Mouse (Mus musculus): ENCODE data around the gene Olfr767. TPM values are rescaled to one million over a fixed set of nuclear protein-coding genes. Genes with fewer than 3 reads are reported as not detected.
"Not testable (repeated sequence)": the region's sequence is repeated elsewhere in the genome, so short reads cannot be mapped to it uniquely, and the experiment has no call there.

The Olfr767 gene
- not detected in 2 replicates for polyA plus RNA-seq (2015; fragmentation: Nextera tagmentation; extraction: Ambion mirVana)

GRCm38 (mm10) chr10:129082810-129083209, at the start of gene Olfr767:
Gene Olfr767 (minus strand): TSS chr10:129082910.
- not testable (repeated sequence) for H3K4me3 ChIP-seq (ENCODE audit: low read length); H3K4me1 ChIP-seq (ENCODE audit: insufficient read depth, low read length); H3K36me3 ChIP-seq (ENCODE audit: insufficient read depth, low read length); H3K9me3 ChIP-seq (ENCODE audit: low read length); H3K9ac ChIP-seq (replicated peaks; ENCODE audit: low read length); H3K27ac ChIP-seq (ENCODE audit: low read length); ATAC-seq (ENCODE audit: low FRiP score, low TSS enrichment); H3K4me2 ChIP-seq (replicated peaks; ENCODE audit: low read depth, low read length); H3K27me3 ChIP-seq (ENCODE audit: insufficient read depth, low read length)

GRCm38 (mm10) chr10:129117761-129118160, 35.1 kb upstream of the Olfr767 start, which contains the start of gene Olfr769:
Gene Olfr769 (minus strand): TSS chr10:129117861.
- no peak for ATAC-seq (ENCODE audit: low FRiP score, low TSS enrichment)

GRCm38 (mm10) chr10:129115146-129115545, 32.4 kb upstream of the Olfr767 start:
- H3K4me2 ChIP-seq (replicated peaks; ENCODE audit: low read depth, low read length) = no peak overlapping the region

More at GRCm38 (mm10) chr10:129117761-129118160, 35.1 kb upstream of the Olfr767 start, which contains the start of gene Olfr769:
- Histone ChIP-seq H3K4me2 (replicated peaks; ENCODE audit: low read depth, low read length) (no peak within 1 kb of the TSS), H3K9ac (replicated peaks; ENCODE audit: low read length) (no peak within 1 kb of the TSS), H3K4me1 (ENCODE audit: insufficient read depth, low read length) (no peaks in the 10 kb centered on the region), H3K27ac (ENCODE audit: low read length) (no peak within 1 kb of the TSS), H3K27me3 (ENCODE audit: insufficient read depth, low read length) (no peaks in the 10 kb centered on the region), H3K36me3 (ENCODE audit: insufficient read depth, low read length) (no peaks in the 10 kb centered on the region), H3K4me3 (ENCODE audit: low read length) (no peak within 1 kb of the TSS), H3K9me3 (ENCODE audit: low read length) (no peaks in the 10 kb centered on the region)
- 79% methylated on average over 2 of the region's 2 CpGs for WGBS

GRCm38 (mm10) chr10:129101231-129101630, 18.5 kb upstream of the Olfr767 start:
- H3K27ac ChIP-seq (ENCODE audit: low read length) = no peak overlapping the region
- no peak for ATAC-seq (ENCODE audit: low FRiP score, low TSS enrichment)
- no peaks in the 10 kb centered on the region for H3K27me3 ChIP-seq (ENCODE audit: insufficient read depth, low read length)
- H3K36me3 ChIP-seq (ENCODE audit: insufficient read depth, low read length) = no peaks in the 10 kb centered on the region
- H3K4me3 ChIP-seq (ENCODE audit: low read length) = no peak overlapping the region
- WGBS = 47% methylated on average over 3 of the region's 3 CpGs
- H3K4me2 ChIP-seq (replicated peaks; ENCODE audit: low read depth, low read length) = no peak overlapping the region
- no peaks in the 10 kb centered on the region for H3K9me3 ChIP-seq (ENCODE audit: low read length)
- no peaks in the 10 kb centered on the region for H3K4me1 ChIP-seq (ENCODE audit: insufficient read depth, low read length)
- no peak overlapping the region for H3K9ac ChIP-seq (replicated peaks; ENCODE audit: low read length)

More at GRCm38 (mm10) chr10:129115146-129115545, 32.4 kb upstream of the Olfr767 start:
- no peaks in the 10 kb centered on the region for H3K9me3 ChIP-seq (ENCODE audit: low read length)
- H3K27ac ChIP-seq (ENCODE audit: low read length) = no peak overlapping the region
- H3K4me3 ChIP-seq (ENCODE audit: low read length) = no peak overlapping the region
- WGBS = 87% methylated on average over 3 of the region's 3 CpGs
- no peaks in the 10 kb centered on the region for H3K4me1 ChIP-seq (ENCODE audit: insufficient read depth, low read length)
- ATAC-seq (ENCODE audit: low FRiP score, low TSS enrichment) = no peak
- H3K27me3 ChIP-seq (ENCODE audit: insufficient read depth, low read length) = no peaks in the 10 kb centered on the region
- H3K9ac ChIP-seq (replicated peaks; ENCODE audit: low read length) = no peak overlapping the region
- H3K36me3 ChIP-seq (ENCODE audit: insufficient read depth, low read length) = no peaks in the 10 kb centered on the region

- no peaks in the 10 kb centered on the region for H3K36me3 ChIP-seq (ENCODE audit: insufficient read depth, low read length)
- H3K9ac ChIP-seq (replicated peaks; ENCODE audit: low read length) = no peak within 1 kb of the TSS
- no peak within 1 kb of the TSS for H3K4me3 ChIP-seq (ENCODE audit: low read length)
- H3K9me3 ChIP-seq (ENCODE audit: low read length) = no peaks in the 10 kb centered on the region
- ATAC-seq (ENCODE audit: low FRiP score, low TSS enrichment) = no peak
- H3K4me1 ChIP-seq (ENCODE audit: insufficient read depth, low read length) = no peaks in the 10 kb centered on the region
- no peaks in the 10 kb centered on the region for H3K27me3 ChIP-seq (ENCODE audit: insufficient read depth, low read length)
- no peak within 1 kb of the TSS for H3K27ac ChIP-seq (ENCODE audit: low read length)
- no peak within 1 kb of the TSS for H3K4me2 ChIP-seq (replicated peaks; ENCODE audit: low read depth, low read length)
- 75% methylated on average over 1 of the region's 1 CpGs for WGBS
These were observed 16.6 kb upstream of the Olfr767 start, which contains the start of gene Olfr768 for GRCm38 (mm10) chr10:129099275-129099674. Gene Olfr768 (minus strand): TSS chr10:129099375.

GRCm38 (mm10) chr10:129068877-129069276, 13.8 kb downstream of the Olfr767 start, which contains the start of gene Olfr766-ps1:
Gene Olfr766-ps1 (minus strand): TSS chr10:129068977.
- no peak for ATAC-seq (ENCODE audit: low FRiP score, low TSS enrichment)
- no peaks in the 10 kb centered on the region for H3K27me3 ChIP-seq (ENCODE audit: insufficient read depth, low read length)
- H3K4me2 ChIP-seq (replicated peaks; ENCODE audit: low read depth, low read length) = no peak within 1 kb of the TSS
- H3K27ac ChIP-seq (ENCODE audit: low read length) = no peak within 1 kb of the TSS
- H3K4me3 ChIP-seq (ENCODE audit: low read length) = no peak within 1 kb of the TSS
- H3K4me1 ChIP-seq (ENCODE audit: insufficient read depth, low read length) = no peaks in the 10 kb centered on the region
- H3K36me3 ChIP-seq (ENCODE audit: insufficient read depth, low read length) = no peaks in the 10 kb centered on the region
- H3K9ac ChIP-seq (replicated peaks; ENCODE audit: low read length) = no peak within 1 kb of the TSS
- H3K9me3 ChIP-seq (ENCODE audit: low read length) = no peaks in the 10 kb centered on the region
- 89% methylated on average over 2 of the region's 2 CpGs for WGBS

GRCm38 (mm10) chr10:129049898-129050297, 32.8 kb downstream of the Olfr767 start, which contains the start of gene Olfr765:
Gene Olfr765 (minus strand): TSS chr10:129049998.
- not testable (repeated sequence) for H3K27ac ChIP-seq (ENCODE audit: low read length); ATAC-seq (ENCODE audit: low FRiP score, low TSS enrichment); H3K9me3 ChIP-seq (ENCODE audit: low read length); H3K4me2 ChIP-seq (replicated peaks; ENCODE audit: low read depth, low read length); H3K9ac ChIP-seq (replicated peaks; ENCODE audit: low read length); H3K36me3 ChIP-seq (ENCODE audit: insufficient read depth, low read length); H3K4me3 ChIP-seq (ENCODE audit: low read length); H3K4me1 ChIP-seq (ENCODE audit: insufficient read depth, low read length); H3K27me3 ChIP-seq (ENCODE audit: insufficient read depth, low read length)

GRCm38 (mm10) chr10:129039796-129040195, 42.9 kb downstream of the Olfr767 start, which contains the start of gene Olfr764-ps1:
Gene Olfr764-ps1 (minus strand): TSS chr10:129039896.
- Histone ChIP-seq H3K9me3 (ENCODE audit: low read length) (no peaks in the 10 kb centered on the region), H3K4me3 (ENCODE audit: low read length) (no peak within 1 kb of the TSS), H3K9ac (replicated peaks; ENCODE audit: low read length) (no peak within 1 kb of the TSS), H3K4me1 (ENCODE audit: insufficient read depth, low read length) (no peaks in the 10 kb centered on the region), H3K36me3 (ENCODE audit: insufficient read depth, low read length) (no peaks in the 10 kb centered on the region), H3K27me3 (ENCODE audit: insufficient read depth, low read length) (no peaks in the 10 kb centered on the region), H3K4me2 (replicated peaks; ENCODE audit: low read depth, low read length) (no peak within 1 kb of the TSS), H3K27ac (ENCODE audit: low read length) (no peak within 1 kb of the TSS)
- WGBS = 77% methylated on average over 3 of the region's 3 CpGs
- no peak for ATAC-seq (ENCODE audit: low FRiP score, low TSS enrichment)

- Histone ChIP-seq H3K36me3 (ENCODE audit: insufficient read depth, low read length) (no peaks in the 10 kb centered on the region), H3K9me3 (ENCODE audit: low read length) (no peaks in the 10 kb centered on the region), H3K27ac (ENCODE audit: low read length) (no peak overlapping the region), H3K4me3 (ENCODE audit: low read length) (no peak overlapping the region), H3K9ac (replicated peaks; ENCODE audit: low read length) (no peak overlapping the region), H3K4me1 (ENCODE audit: insufficient read depth, low read length) (no peaks in the 10 kb centered on the region), H3K4me2 (replicated peaks; ENCODE audit: low read depth, low read length) (no peak overlapping the region), H3K27me3 (ENCODE audit: insufficient read depth, low read length) (no peaks in the 10 kb centered on the region)
- peak; percentile 46; the same call in 1 of the 2 replicates for ATAC-seq (ENCODE audit: low FRiP score, low TSS enrichment)
- 24% methylated on average over 2 of the region's 2 CpGs for WGBS
These were observed 54.4 kb downstream of the Olfr767 start for GRCm38 (mm10) chr10:129028343-129028742.

- Histone ChIP-seq H3K36me3 (ENCODE audit: insufficient read depth, low read length) (no peaks in the 10 kb centered on the region), H3K4me3 (ENCODE audit: low read length) (no peak overlapping the region), H3K4me2 (replicated peaks; ENCODE audit: low read depth, low read length) (no peak overlapping the region), H3K27ac (ENCODE audit: low read length) (no peak overlapping the region), H3K27me3 (ENCODE audit: insufficient read depth, low read length) (no peaks in the 10 kb centered on the region), H3K9me3 (ENCODE audit: low read length) (no peaks in the 10 kb centered on the region), H3K9ac (replicated peaks; ENCODE audit: low read length) (no peak overlapping the region), H3K4me1 (ENCODE audit: insufficient read depth, low read length) (no peaks in the 10 kb centered on the region)
- 61% methylated on average over 3 of the region's 3 CpGs for WGBS
- peak; percentile 51; the same call in 1 of the 2 replicates for ATAC-seq (ENCODE audit: low FRiP score, low TSS enrichment)
These were observed 56.6 kb downstream of the Olfr767 start for GRCm38 (mm10) chr10:129026018-129026662.
